Mouse (Mus musculus): Measurements from ENCODE around the gene Rab20. TPM values are rescaled to one million over a fixed set of nuclear protein-coding genes. Genes with fewer than 3 reads are reported as not detected.
A peak's percentile ranks its signal among the peaks of the same experiment; 100 is the strongest.
"Not testable (repeated sequence)": the region's sequence is repeated elsewhere in the genome, so short reads cannot be mapped to it uniquely, and the experiment has no call there.

Rab20 gene
- total RNA-seq, 2 experiments from 2014 or later = 0.25 TPM; not detected in 1

- no peak overlapping the region for H3K27ac ChIP-seq
- intact Hi-C loops (cut with DNase I) = no loop called here
- H3K4me3 ChIP-seq = peak overlapping the region; percentile 43; the same call in 1 of the 2 replicates
- DNase-seq (ENCODE audit: extremely low spot score in 1 of 2, low spot score in 2 of 2) = no peak
- no peak for TF ChIP-seq CTCF (IDR thresholded peaks at IDR 0.05)
Observed at GRCm38 (mm10) chr8:11477178-11477553, 1.3 kb downstream of the Rab20 start.

- intact Hi-C loops (cut with DNase I) = no loop called here
- no peak overlapping the region for H3K27ac ChIP-seq
- H3K4me3 ChIP-seq = peak overlapping the region; percentile 43; the same call in 1 of the 2 replicates
- TF ChIP-seq CTCF (IDR thresholded peaks at IDR 0.05) = no peak
- peak in 1 of 2 experiments; percentile 30 for DNase-seq (ENCODE audit: extremely low spot score in 1 of 2, low spot score in 2 of 2)
Observed at GRCm38 (mm10) chr8:11476338-11477177, 2.0 kb downstream of the Rab20 start.

- H3K4me3 ChIP-seq = no peak overlapping the region
- no peak overlapping the region for H3K27ac ChIP-seq
- no peak for TF ChIP-seq CTCF (IDR thresholded peaks at IDR 0.05)
- intact Hi-C loops (cut with DNase I) = no loop called here
- no peak for DNase-seq (ENCODE audit: extremely low spot score in 1 of 2, low spot score in 2 of 2)
Observed at GRCm38 (mm10) chr8:11475876-11476275, 2.6 kb downstream of the Rab20 start.

- TF ChIP-seq CTCF (IDR thresholded peaks at IDR 0.05) = no peak
- DNase-seq (ENCODE audit: extremely low spot score in 1 of 2, low spot score in 2 of 2) = no peak
- Histone ChIP-seq H3K27ac (no peak overlapping the region), H3K4me3 (no peak overlapping the region)
- intact Hi-C loops (cut with DNase I) = no loop called here
Observed at GRCm38 (mm10) chr8:11475397-11475796, 3.1 kb downstream of the Rab20 start.

- Histone ChIP-seq H3K27ac (no peak overlapping the region), H3K4me3 (no peak overlapping the region)
- intact Hi-C loops (cut with DNase I) = no loop called here
- no peak for TF ChIP-seq CTCF (IDR thresholded peaks at IDR 0.05)
- no peak for DNase-seq (ENCODE audit: extremely low spot score in 1 of 2, low spot score in 2 of 2)
Observed at GRCm38 (mm10) chr8:11473072-11473471, 5.4 kb downstream of the Rab20 start.

GRCm38 (mm10) chr8:11471309-11471708 lies 7.2 kb downstream of the Rab20 start:
- no peak overlapping the region for H3K27ac ChIP-seq
- intact Hi-C loops (cut with DNase I) = no loop called here
- H3K4me3 ChIP-seq = no peak overlapping the region
- DNase-seq (ENCODE audit: extremely low spot score in 1 of 2, low spot score in 2 of 2) = no peak
- no peak for TF ChIP-seq CTCF (IDR thresholded peaks at IDR 0.05)

GRCm38 (mm10) chr8:11470694-11471093 lies 7.8 kb downstream of the Rab20 start:
- intact Hi-C loops (cut with DNase I) = no loop called here
- TF ChIP-seq CTCF (IDR thresholded peaks at IDR 0.05) = no peak

GRCm38 (mm10) chr8:11469095-11469494 lies 9.4 kb downstream of the Rab20 start:
- intact Hi-C loops (cut with DNase I) = no loop called here
- Histone ChIP-seq H3K27ac (no peak overlapping the region), H3K4me3 (no peak overlapping the region)
- peak; percentile 59 for TF ChIP-seq CTCF (IDR thresholded peaks at IDR 0.05)
- peak in 1 of 2 experiments; percentile 45 for DNase-seq (ENCODE audit: extremely low spot score in 1 of 2, low spot score in 2 of 2)

More at GRCm38 (mm10) chr8:11470694-11471093, 7.8 kb downstream of the Rab20 start:
- no peak overlapping the region for H3K4me3 ChIP-seq
- no peak for DNase-seq (ENCODE audit: extremely low spot score in 1 of 2, low spot score in 2 of 2)
- H3K27ac ChIP-seq = no peak overlapping the region

GRCm38 (mm10) chr8:11466528-11466927 lies 12.0 kb downstream of the Rab20 start:
- intact Hi-C loops (cut with DNase I); DNase-seq (ENCODE audit: extremely low spot score in 1 of 2, low spot score in 2 of 2); H3K27ac ChIP-seq; H3K4me3 ChIP-seq: not testable (repeated sequence)

GRCm38 (mm10) chr8:11465619-11466018 lies 12.9 kb downstream of the Rab20 start:
- Histone ChIP-seq H3K4me3 (no peak overlapping the region), H3K27ac (no peak overlapping the region)
- no peak for TF ChIP-seq CTCF (IDR thresholded peaks at IDR 0.05)
- no peak for DNase-seq (ENCODE audit: extremely low spot score in 1 of 2, low spot score in 2 of 2)
- intact Hi-C loops (cut with DNase I) = no loop called here

GRCm38 (mm10) chr8:11464707-11464964 lies 13.9 kb downstream of the Rab20 start:
- no peak for DNase-seq (ENCODE audit: extremely low spot score in 1 of 2, low spot score in 2 of 2)

GRCm38 (mm10) chr8:11463889-11464706 lies 14.4 kb downstream of the Rab20 start:
- DNase-seq (ENCODE audit: extremely low spot score in 1 of 2, low spot score in 2 of 2) = no peak
- Histone ChIP-seq H3K27ac (no peak overlapping the region), H3K4me3 (no peak overlapping the region)
- intact Hi-C loops (cut with DNase I) = no loop called here
- TF ChIP-seq CTCF (IDR thresholded peaks at IDR 0.05) = no peak

More at GRCm38 (mm10) chr8:11464707-11464964, 13.9 kb downstream of the Rab20 start:
- no peak for TF ChIP-seq CTCF (IDR thresholded peaks at IDR 0.05)
- intact Hi-C loops (cut with DNase I) = no loop called here
- H3K27ac ChIP-seq = no peak overlapping the region
- H3K4me3 ChIP-seq = no peak overlapping the region
